Mouse (Mus musculus) heart, embryonic 14.5 days (tissue): Measurements from ENCODE around the gene Pom121l2. TPM values are rescaled to one million over a fixed set of nuclear protein-coding genes. Genes with fewer than 3 reads are reported as not detected.
A peak's percentile ranks its signal among the peaks of the same experiment; 100 is the strongest.

Experiments used
- ATAC-seq: fragments of 200-750 bp; cut with Nextera tagmentation; 2 replicates; pipeline ENCODE4 v1.8.0; 2017; ENCODE audit warnings: low read depth, moderate TSS enrichment; ENCODE audit not compliant: insufficient number of reproducible peaks, insufficient read depth, low FRiP score
- H3K27ac ChIP-seq, 2 experiments: fragments of 200-500 bp in 1 of 2; fragments of 300-500 bp in 1 of 2; sonication (generic) in 1 of 2; replicated peaks in 1 of 2; 2 replicates each; pipeline ENCODE4 v1.5.1; 2012 to 2014; ENCODE audit warnings: low read depth in 2 of 2, low read length in 2 of 2, control low read depth in 1 of 2, mild to moderate bottlenecking in 1 of 2, mixed read lengths in 1 of 2; ENCODE audit not compliant: control insufficient read depth in 1 of 2, insufficient read depth in 1 of 2
- H3K27me3 ChIP-seq: fragments of 300-500 bp; sonication (generic); 2 replicates; pipeline ENCODE4 v1.6.1; 2014; ENCODE audit warnings: mild to moderate bottlenecking, low read length, control low read depth; ENCODE audit not compliant: control insufficient read depth, insufficient read depth
- H3K36me3 ChIP-seq: fragments of 300-500 bp; sonication (generic); 2 replicates; pipeline ENCODE4 v1.6.1; 2014; ENCODE audit warnings: mild to moderate bottlenecking, control low read depth, low read length, mixed read lengths; ENCODE audit not compliant: control insufficient read depth, insufficient read depth
- H3K4me1 ChIP-seq, 2 experiments: fragments of 200-500 bp in 1 of 2; fragments of 300-500 bp in 1 of 2; sonication (generic) in 1 of 2; 2 replicates each; pipeline ENCODE4 v1.6.1; 2012 to 2014; ENCODE audit warnings: low read length in 2 of 2, control low read depth in 1 of 2, mixed read lengths in 1 of 2; ENCODE audit not compliant: control insufficient read depth in 2 of 2, insufficient read depth in 2 of 2
- H3K4me2 ChIP-seq: fragments of 300-500 bp; sonication (generic); 2 replicates; pipeline ENCODE4 v1.6.1; 2014; ENCODE audit warnings: mild to moderate bottlenecking, low read length
- H3K4me3 ChIP-seq, 2 experiments: fragments of 200-500 bp in 1 of 2; fragments of 300-500 bp in 1 of 2; sonication (generic) in 1 of 2; 2 replicates each; pipeline ENCODE4 v1.5.1; 2012 to 2014; ENCODE audit warnings: low read length in 2 of 2, mild to moderate bottlenecking in 2 of 2, control low read depth in 1 of 2, low read depth in 1 of 2, moderate library complexity in 1 of 2; ENCODE audit not compliant: control insufficient read depth in 1 of 2, insufficient read depth in 1 of 2
- H3K9ac ChIP-seq: fragments of 300-500 bp; sonication (generic); 2 replicates; pipeline ENCODE4 v1.6.1; 2014; ENCODE audit warnings: mild to moderate bottlenecking, low read length
- H3K9me3 ChIP-seq: fragments of 300-500 bp; sonication (generic); 2 replicates; pipeline ENCODE4 v1.6.1; 2016; ENCODE audit warnings: low read length, control low read depth; ENCODE audit not compliant: control insufficient read depth
- WGBS: fragments of 180-500 bp; shearing (Covaris S2); extraction: QIAGEN DNeasy Blood & Tissue Kit; methylation state at CpG from one replicate; pipeline ENCODE4 v1.1.7; 2014; 5-methylcytosine and 5-hydroxymethylcytosine counted together
- polyA plus RNA-seq: library from polyadenylated mRNA; unstranded; fragments of >200 nt; fragmentation: Nextera tagmentation; extraction: Ambion mirVana; gene quantifications from 2 replicates; pipeline ENCODE4 v1.2.1, GENCODE M21; 2014

The Pom121l2 gene
- polyA plus RNA-seq, 1 experiment from 2014 or later, result not detected

DNA sequence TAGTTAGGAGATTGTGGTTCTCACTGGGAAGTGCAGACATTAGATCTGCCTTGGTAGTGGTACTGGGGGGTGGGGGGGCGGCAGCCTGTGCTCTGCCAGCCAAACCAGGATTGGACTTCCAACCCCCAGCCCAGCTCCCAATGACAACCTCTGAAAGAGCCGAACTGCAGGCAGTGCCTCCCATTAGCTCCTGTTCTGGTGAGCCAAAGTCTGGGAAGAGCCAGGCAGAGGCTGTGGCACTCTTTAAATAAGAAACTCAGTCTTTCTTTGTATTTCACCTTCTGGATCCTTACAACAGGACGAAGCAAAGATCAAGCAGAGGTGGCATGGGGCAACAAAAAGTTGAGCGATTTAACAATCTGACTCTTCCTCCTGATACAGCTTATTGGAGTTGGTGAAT lies 18.2 kb downstream of the Pom121l2 start:
- H3K4me2 ChIP-seq, result no peak overlapping the region
- H3K4me3 ChIP-seq, result no peak overlapping the region
- H3K27ac ChIP-seq, result no peak overlapping the region
- H3K9me3 ChIP-seq, result no peaks in the 10 kb centered on the region
- H3K27me3 ChIP-seq, result peaks cover 79% of the 10 kb centered on the region
- H3K36me3 ChIP-seq, result no peaks in the 10 kb centered on the region
- 38% methylated on average over 4 of the region's 4 CpGs for WGBS
- no peak for ATAC-seq
- no peak overlapping the region for H3K9ac ChIP-seq
- peaks cover 7 to 18% of the 10 kb centered on the region in 2 experiments; a peak in 3 of 4 replicates for H3K4me1 ChIP-seq

DNA sequence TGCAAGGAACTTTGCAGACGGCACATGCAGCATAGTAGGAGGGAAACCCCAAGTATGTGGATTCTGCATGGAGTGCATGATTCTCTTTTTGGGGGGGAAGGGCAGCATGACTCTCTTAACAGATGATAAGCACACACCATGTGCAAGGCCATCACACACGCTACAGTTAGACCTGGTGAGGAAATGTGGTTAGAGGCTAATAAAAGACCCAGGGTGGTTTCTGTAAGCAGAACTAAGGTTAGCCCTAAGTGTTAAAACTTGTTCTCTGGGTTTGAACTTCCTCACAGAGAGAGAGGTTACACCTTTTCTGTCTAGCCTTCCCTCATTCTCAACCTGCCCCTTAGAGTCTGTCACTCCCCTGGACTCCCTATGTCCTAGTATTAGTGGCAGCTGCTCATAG lies 20.4 kb downstream of the Pom121l2 start:
- no peaks in the 10 kb centered on the region for H3K36me3 ChIP-seq
- no peaks in the 10 kb centered on the region for H3K9me3 ChIP-seq
- no peak overlapping the region for H3K9ac ChIP-seq
- no peak overlapping the region for H3K27ac ChIP-seq
- 56% methylated on average over 2 of the region's 2 CpGs for WGBS
- peaks cover 96% of the 10 kb centered on the region for H3K27me3 ChIP-seq
- peaks cover 6 to 19% of the 10 kb centered on the region in 2 experiments; a peak in 3 of 4 replicates for H3K4me1 ChIP-seq
- H3K4me3 ChIP-seq, result no peak overlapping the region
- no peak overlapping the region for H3K4me2 ChIP-seq
- no peak for ATAC-seq

DNA sequence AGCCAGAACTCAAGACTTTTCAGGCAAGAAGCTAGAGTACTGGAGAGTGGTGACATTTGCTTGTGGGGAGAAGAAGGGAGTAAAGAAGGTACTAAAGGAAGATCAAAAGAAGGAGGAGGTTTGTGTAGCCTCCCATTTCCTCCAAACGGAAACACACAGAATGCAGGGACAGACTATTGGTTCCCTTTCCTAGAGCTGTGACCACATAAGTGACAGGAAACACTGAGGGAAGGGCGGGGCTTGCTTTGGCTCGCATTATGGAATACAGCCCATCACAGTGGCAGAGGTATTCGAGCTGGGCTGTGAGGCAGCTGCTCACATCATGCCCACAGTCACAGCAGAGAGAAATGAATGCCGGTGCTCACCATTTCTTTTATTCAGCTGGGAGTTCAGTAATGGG lies 20.8 kb downstream of the Pom121l2 start:
- Histone ChIP-seq H3K9ac (no peak overlapping the region), H3K4me2 (no peak overlapping the region), H3K27me3 (peaks cover 96% of the 10 kb centered on the region), H3K27ac (no peak overlapping the region), H3K9me3 (no peaks in the 10 kb centered on the region), H3K4me3 (no peak overlapping the region), H3K36me3 (no peaks in the 10 kb centered on the region), H3K4me1 (peaks cover 6 to 21% of the 10 kb centered on the region in 2 experiments; a peak in 3 of 4 replicates)
- WGBS, result 27% methylated on average over 5 of the region's 5 CpGs
- no peak for ATAC-seq

DNA sequence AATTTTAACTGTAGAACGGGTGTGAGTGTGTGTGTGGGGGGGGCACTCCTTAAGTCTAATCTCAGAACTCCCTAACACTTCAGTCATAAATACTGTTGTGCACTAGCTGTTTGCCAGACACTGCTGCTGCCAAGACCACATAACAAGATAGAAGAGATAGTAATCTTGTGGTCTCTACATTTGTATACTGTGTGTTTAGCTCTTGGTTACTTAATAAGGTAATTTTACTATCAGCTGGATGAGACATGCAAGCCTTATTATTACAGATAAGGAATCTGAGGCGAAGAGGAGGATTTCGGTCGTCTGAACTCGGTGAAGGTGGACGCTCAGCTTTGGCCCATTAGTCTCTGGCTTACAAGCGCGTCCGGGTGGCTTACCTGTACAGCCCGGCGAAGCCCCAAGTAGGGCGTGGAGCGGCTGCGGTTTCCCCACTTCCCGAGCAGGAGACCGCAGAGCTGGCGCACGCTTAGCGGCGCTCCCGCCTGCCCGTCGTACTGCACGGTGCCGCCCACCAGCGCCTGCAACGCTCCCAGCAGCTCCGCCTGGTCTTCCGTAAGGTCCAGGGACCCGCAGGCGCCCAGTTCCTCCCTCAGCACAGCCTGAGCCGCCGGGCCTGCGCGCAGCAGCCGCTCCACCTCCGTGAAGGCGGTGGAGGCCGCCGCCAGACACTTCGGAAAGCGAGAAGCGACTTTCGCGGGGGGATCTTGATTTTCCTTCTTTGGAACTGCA lies 24.8 kb downstream of the Pom121l2 start:
- Histone ChIP-seq H3K4me1 (peaks cover 2 to 15% of the 10 kb centered on the region in 2 experiments; a peak in 2 of 4 replicates), H3K27ac (no peak overlapping the region), H3K9ac (peak overlapping the region; percentile 48), H3K27me3 (peaks cover 97% of the 10 kb centered on the region), H3K9me3 (no peaks in the 10 kb centered on the region), H3K4me3 (peak overlapping the region; percentile 54 to 64), H3K4me2 (peak overlapping the region; percentile 96), H3K36me3 (no peaks in the 10 kb centered on the region)
- no peak for ATAC-seq
- 1% methylated on average over 45 of the region's 45 CpGs for WGBS

DNA sequence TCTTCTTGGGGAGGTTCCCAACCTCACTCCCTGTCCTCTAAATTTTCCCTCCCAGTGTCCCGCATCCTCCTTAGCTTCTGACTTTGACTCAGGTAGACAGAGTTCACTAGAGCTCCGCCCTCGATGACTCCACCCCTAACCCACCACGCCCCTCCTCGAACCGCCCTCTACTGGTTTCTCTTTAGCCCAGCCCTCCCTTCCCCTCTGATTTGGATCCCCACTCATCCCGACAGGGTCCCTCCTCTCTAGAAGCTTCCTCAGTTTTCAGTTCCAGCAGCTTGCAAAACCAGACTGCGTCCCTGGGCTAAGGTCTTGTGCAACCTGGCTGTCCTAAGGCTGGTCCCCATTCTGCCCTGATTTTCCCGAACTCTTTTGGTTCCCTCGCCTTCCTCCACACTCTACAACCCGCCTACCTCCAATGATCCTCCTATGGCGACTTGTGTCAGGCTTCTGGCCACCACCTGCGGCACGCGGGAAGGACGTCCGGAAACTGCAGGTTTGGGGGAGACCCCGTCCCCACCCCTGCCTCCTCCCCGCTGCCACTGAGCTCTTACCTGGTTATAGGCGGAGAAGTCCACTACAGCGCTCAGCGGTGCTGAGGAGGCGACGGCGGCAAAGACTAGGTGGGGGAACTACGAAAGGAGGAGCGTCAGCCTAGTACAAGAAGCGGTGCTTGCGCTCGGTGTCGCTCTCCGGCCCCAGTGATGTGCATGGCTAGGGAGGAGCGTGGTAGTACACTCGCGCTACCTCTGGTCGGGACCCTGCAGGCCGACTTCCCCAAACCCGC lies 25.5 kb downstream of the Pom121l2 start:
- peak; percentile 54; the same call in 1 of the 2 replicates for ATAC-seq
- H3K27me3 ChIP-seq, result peaks cover 94% of the 10 kb centered on the region
- H3K9me3 ChIP-seq, result no peaks in the 10 kb centered on the region
- WGBS, result under 1% methylated on average over 38 of the region's 38 CpGs
- H3K4me3 ChIP-seq, result peak overlapping the region; percentile 54 to 64
- H3K36me3 ChIP-seq, result no peaks in the 10 kb centered on the region
- H3K9ac ChIP-seq, result peak overlapping the region; percentile 48
- H3K4me2 ChIP-seq, result peak overlapping the region; percentile 96
- H3K27ac ChIP-seq, result no peak overlapping the region
- peaks cover 2 to 15% of the 10 kb centered on the region in 2 experiments; a peak in 2 of 4 replicates for H3K4me1 ChIP-seq

DNA sequence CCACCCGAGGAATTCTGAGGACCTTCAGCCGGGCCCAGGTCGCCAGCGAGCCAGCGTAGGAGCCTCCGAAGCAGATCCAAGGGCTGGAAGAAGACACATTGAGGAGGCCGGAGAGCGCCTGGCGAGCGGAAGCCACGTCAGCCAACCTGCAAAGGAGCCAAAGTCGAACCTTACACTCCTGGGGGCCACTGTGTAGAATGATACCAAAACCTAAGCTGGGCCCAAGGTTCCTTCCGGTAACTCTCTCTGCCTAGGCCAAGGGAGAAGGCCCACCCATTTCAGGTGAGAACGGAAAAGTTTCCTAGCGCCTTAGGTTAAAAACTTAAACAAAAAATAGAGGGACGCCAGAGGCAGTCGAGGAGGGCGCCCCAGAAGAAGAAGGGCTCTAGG lies 26.1 kb downstream of the Pom121l2 start:
- peak overlapping the region; percentile 96 for H3K4me2 ChIP-seq
- no peaks in the 10 kb centered on the region for H3K36me3 ChIP-seq
- peak overlapping the region; percentile 54 to 64; a peak in 3 of 4 replicates for H3K4me3 ChIP-seq
- peaks cover 93% of the 10 kb centered on the region for H3K27me3 ChIP-seq
- 4% methylated on average over 18 of the region's 18 CpGs for WGBS
- H3K27ac ChIP-seq, result no peak overlapping the region
- ATAC-seq, result no peak
- H3K9ac ChIP-seq, result peak overlapping the region; percentile 12; the same call in 1 of the 2 replicates
- H3K4me1 ChIP-seq, result peaks cover 2 to 15% of the 10 kb centered on the region in 2 experiments; a peak in 2 of 4 replicates
- no peaks in the 10 kb centered on the region for H3K9me3 ChIP-seq

DNA sequence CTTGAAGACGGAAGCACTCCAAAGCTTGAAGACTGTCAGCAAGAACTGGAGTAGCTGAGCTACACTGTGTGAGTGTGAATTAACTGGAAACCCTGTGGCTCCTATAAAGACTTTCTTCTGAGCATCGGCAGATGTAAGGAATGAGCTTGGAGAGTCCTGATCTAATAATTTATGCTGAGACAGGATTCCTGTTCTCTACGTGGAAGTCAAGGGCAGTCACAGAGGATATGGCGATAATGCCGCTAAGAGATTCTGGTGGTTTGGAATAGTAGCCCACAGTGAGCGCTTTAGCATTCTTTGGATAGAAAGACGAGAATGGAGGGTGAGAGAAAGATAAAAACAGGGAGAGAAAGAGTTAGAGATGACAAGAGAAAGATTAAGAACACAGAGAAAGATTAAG lies 26.9 kb downstream of the Pom121l2 start:
- Histone ChIP-seq H3K27ac (no peak overlapping the region), H3K9ac (no peak overlapping the region), H3K36me3 (no peaks in the 10 kb centered on the region), H3K9me3 (no peaks in the 10 kb centered on the region), H3K4me3 (no peak overlapping the region), H3K27me3 (peaks cover 94% of the 10 kb centered on the region), H3K4me1 (peaks cover 2 to 15% of the 10 kb centered on the region in 2 experiments; a peak in 2 of 4 replicates), H3K4me2 (no peak overlapping the region)
- WGBS, result 48% methylated on average over 7 of the region's 7 CpGs
- ATAC-seq, result no peak
